Mouse (Mus musculus) lung, adult 2 months (tissue): ENCODE measurements at regions not wholly inside any gene's neighbourhood (a gene's known extent, or its start where the extent isn't known, plus 50 kb on each side); places are given as distances from the start of the nearest gene placed in this dataset.

Source experiments
- CTCF ChIP-seq: fragments of 200-500 bp; IDR thresholded peaks from 2 replicates; pipeline ENCODE4 v1.5.1; 2011; ENCODE audit warnings: mild to moderate bottlenecking, low read length, control low read depth; ENCODE audit not compliant: insufficient read depth
- POLR2A ChIP-seq: fragments of 200-500 bp; IDR thresholded peaks from 2 replicates; pipeline ENCODE4 v1.6.1; 2011; ENCODE audit warnings: low read depth, mild to moderate bottlenecking, control low read depth, low read length, borderline replicate concordance; ENCODE audit errors: extremely low read depth

- TF ChIP-seq POLR2A (no peak), CTCF (no peak)
These were observed 385.1 kb downstream of the Adra2a start for GRCm38 (mm10) chr19:54429062-54429461.
